Mouse (Mus musculus): ENCODE data around the gene Tbc1d8b.

- TF ChIP-seq CTCF (conservative IDR thresholded peaks at IDR 0.05 in 1 of 2, IDR thresholded peaks at IDR 0.05 in 1 of 2; ENCODE audit: low read depth in 2 of 2, low read length in 2 of 2), result no peak
- TF ChIP-seq POLR2A (IDR thresholded peaks at IDR 0.05; ENCODE audit: low read depth, low read length), result no peak
- no peak for TF ChIP-seq CHD2 (IDR thresholded peaks at IDR 0.05; ENCODE audit: low read length)
- no peak for TF ChIP-seq SMC3 (IDR thresholded peaks at IDR 0.05; ENCODE audit: low read depth, low read length)
- TF ChIP-seq NRF1 (IDR thresholded peaks at IDR 0.05; ENCODE audit: low read depth, low read length), result no peak
- TF ChIP-seq HCFC1 (IDR thresholded peaks at IDR 0.05; ENCODE audit: low read depth, low read length), result no peak
- TF ChIP-seq POLR2AphosphoS2 (IDR thresholded peaks at IDR 0.05; ENCODE audit: low read depth, low read length), result no peak
- no peak for TF ChIP-seq EP300 (IDR thresholded peaks at IDR 0.05; ENCODE audit: low read length)
Measured at GRCm38 (mm10) chrX:139797875-139798274, 113.1 kb downstream of the Tbc1d8b start.
